Mouse (Mus musculus) CH12.LX (cell line): ENCODE data around the gene Wdr95. TPM values are rescaled to one million over a fixed set of nuclear protein-coding genes. Genes with fewer than 3 reads are reported as not detected.
A peak's percentile ranks its signal among the peaks of the same experiment; 100 is the strongest.

Source experiments
- DNase-seq: peaks from one replicate; pipeline ENCODE4 v3.0.0-alpha.2; 2013; ENCODE audit errors: extremely low read depth
- H3K27ac ChIP-seq: 2 replicates; pipeline ENCODE4 v1.5.1; 2012; ENCODE audit warnings: low read depth, mild to moderate bottlenecking, control low read depth, moderate library complexity; ENCODE audit not compliant: insufficient read depth
- H3K27me3 ChIP-seq: replicated peaks from 2 replicates; pipeline ENCODE3; 2012; ENCODE audit warnings: inconsistent platforms
- H3K36me3 ChIP-seq, 2 experiments: replicated peaks in 1 of 2; 2 replicates each; pipeline versions ENCODE3 to v1.6.1; 2012; ENCODE audit warnings: inconsistent platforms in 1 of 2, low read length in 1 of 2, mild to moderate bottlenecking in 1 of 2, mixed read lengths in 1 of 2, moderate library complexity in 1 of 2; ENCODE audit not compliant: control insufficient read depth in 1 of 2, insufficient read depth in 1 of 2
- H3K4me1 ChIP-seq, 2 experiments: 2 replicates each; pipeline ENCODE4 v1.6.1; 2012; ENCODE audit warnings: inconsistent platforms in 1 of 2, moderate library complexity in 1 of 2; ENCODE audit not compliant: insufficient read depth in 2 of 2, control insufficient read depth in 1 of 2
- H3K4me2 ChIP-seq: 2 replicates; pipeline ENCODE4 v1.6.1; 2012; ENCODE audit warnings: low read depth, mild to moderate bottlenecking, control low read depth; ENCODE audit not compliant: poor library complexity, insufficient read depth, severe bottlenecking
- H3K4me3 ChIP-seq, 3 experiments: fragments of 150-350 bp in 1 of 3; sonication (generic) in 1 of 3; replicated peaks in 1 of 3; 2 replicates each; pipeline versions ENCODE3 to v1.5.1; 2011 to 2012; ENCODE audit warnings: low read depth in 2 of 3, low read length in 2 of 3, mild to moderate bottlenecking in 2 of 3, moderate library complexity in 2 of 3, control low read depth in 1 of 3, improper control_type of control experiment in 1 of 3, inconsistent platforms in 1 of 3, mixed read lengths in 1 of 3; ENCODE audit not compliant: poor library complexity in 1 of 3
- H3K79me2 ChIP-seq: replicated peaks from 2 replicates; pipeline ENCODE4 v1.6.1; 2012; ENCODE audit warnings: mild to moderate bottlenecking, moderate library complexity; ENCODE audit not compliant: control insufficient read depth, poor library complexity, insufficient read depth, severe bottlenecking; ENCODE audit errors: extremely low read depth
- H3K9ac ChIP-seq: 2 replicates; pipeline ENCODE4 v1.6.1; 2012; ENCODE audit warnings: low read depth, mild to moderate bottlenecking, control low read depth, moderate library complexity; ENCODE audit not compliant: insufficient read depth
- H3K9me3 ChIP-seq: replicated peaks from 2 replicates; pipeline ENCODE3; 2012; ENCODE audit warnings: low read length, inconsistent platforms, mixed read lengths
- BHLHE40 ChIP-seq: IDR thresholded peaks from 2 replicates; pipeline ENCODE4 v1.6.1; 2011; ENCODE audit warnings: mild to moderate bottlenecking, low read depth, low read length, improper control_type of control experiment
- CHD1 ChIP-seq: IDR thresholded peaks from 2 replicates; pipeline ENCODE4 v1.6.1; 2012; ENCODE audit warnings: low read depth, low read length, improper control_type of control experiment, inconsistent platforms
- CHD2 ChIP-seq: IDR thresholded peaks from 2 replicates; pipeline ENCODE4 v1.6.1; 2011; ENCODE audit warnings: low read length, improper control_type of control experiment
- E2F4 ChIP-seq: IDR thresholded peaks from 2 replicates; pipeline ENCODE4 v1.6.1; 2011; ENCODE audit warnings: low read depth, low read length, improper control_type of control experiment; ENCODE audit not compliant: insufficient replicate concordance
- GABPA ChIP-seq: IDR thresholded peaks from 2 replicates; pipeline ENCODE4 v1.6.1; 2012; ENCODE audit warnings: low read depth, low read length, improper control_type of control experiment, inconsistent platforms; ENCODE audit not compliant: insufficient replicate concordance
- HCFC1 ChIP-seq: IDR thresholded peaks from 2 replicates; pipeline ENCODE4 v1.6.1; 2012; ENCODE audit warnings: low read depth, mild to moderate bottlenecking, inconsistent platforms, low read length, improper control_type of control experiment
- JUN ChIP-seq: IDR thresholded peaks from 2 replicates; pipeline ENCODE4 v1.6.1; 2011; ENCODE audit warnings: low read depth, mild to moderate bottlenecking, low read length, improper control_type of control experiment, moderate library complexity; ENCODE audit not compliant: insufficient read depth
- KAT2A ChIP-seq: IDR thresholded peaks from 2 replicates; pipeline ENCODE4 v1.6.1; 2012; ENCODE audit warnings: low read length, improper control_type of control experiment, inconsistent platforms; ENCODE audit not compliant: insufficient replicate concordance
- MAFK ChIP-seq: IDR thresholded peaks from 2 replicates; pipeline ENCODE4 v1.6.1; 2011; ENCODE audit warnings: low read length, improper control_type of control experiment; ENCODE audit not compliant: insufficient replicate concordance
- MAX ChIP-seq: IDR thresholded peaks from 2 replicates; pipeline ENCODE4 v1.6.1; 2011; ENCODE audit warnings: low read length, improper control_type of control experiment
- NELFE ChIP-seq: IDR thresholded peaks from 2 replicates; pipeline ENCODE4 v1.6.1; 2011; ENCODE audit warnings: low read depth, low read length, improper control_type of control experiment
- POLR2AphosphoS2 ChIP-seq: IDR thresholded peaks from 2 replicates; pipeline ENCODE4 v1.6.1; 2011; ENCODE audit warnings: low read depth, low read length, improper control_type of control experiment
- RCOR1 ChIP-seq: conservative IDR thresholded peaks from 2 replicates; pipeline ENCODE4 v1.6.1; 2012; ENCODE audit warnings: low read depth, mild to moderate bottlenecking, inconsistent platforms, low read length, improper control_type of control experiment
- SIN3A ChIP-seq: IDR thresholded peaks from 2 replicates; pipeline ENCODE4 v1.6.1; 2012; ENCODE audit warnings: low read length, improper control_type of control experiment, inconsistent platforms
- TCF12 ChIP-seq: IDR thresholded peaks from 2 replicates; pipeline ENCODE4 v1.6.1; 2014; ENCODE audit warnings: low read depth, mild to moderate bottlenecking, inconsistent platforms, low read length, improper control_type of control experiment
- ZC3H11A ChIP-seq: IDR thresholded peaks from 2 replicates; pipeline ENCODE4 v1.6.1; 2012; ENCODE audit warnings: low read depth, mild to moderate bottlenecking, inconsistent platforms, low read length, improper control_type of control experiment
- ZKSCAN1 ChIP-seq: IDR thresholded peaks from 2 replicates; pipeline ENCODE4 v1.6.1; 2012; ENCODE audit warnings: low read depth, inconsistent platforms, low read length, improper control_type of control experiment, borderline replicate concordance
- ZMIZ1 ChIP-seq: IDR thresholded peaks from 2 replicates; pipeline ENCODE4 v1.6.1; 2012; ENCODE audit warnings: low read depth, mild to moderate bottlenecking, inconsistent platforms, low read length, improper control_type of control experiment
- ZNF384 ChIP-seq: IDR thresholded peaks from 2 replicates; pipeline ENCODE4 v1.6.1; 2012; ENCODE audit warnings: low read depth, low read length, improper control_type of control experiment, inconsistent platforms
- dilution Hi-C: fragments of 300-500 bp; cut with MboI; formaldehyde crosslinking; loops from 2 replicates; pipeline ENCODE4 v1.14.3; 2020; ENCODE audit warnings: low sequenced_read_pairs; ENCODE audit not compliant: extremely low pct_unique_long_range_greater_than_20kb, extremely low pct_ligation_motif_present
- in situ Hi-C: fragments of 300-500 bp; cut with MboI; formaldehyde crosslinking; loops from 3 replicates; pipeline ENCODE4 v1.14.3; 2019; ENCODE audit warnings: low sequenced_read_pairs, low pct_ligation_motif_present, low pct_unique_long_range_greater_than_20kb, mixed read lengths
- polyA plus RNA-seq: library from polyadenylated mRNA; unstranded; fragments of >175 nt; gene quantifications from 2 replicates; pipeline ENCODE4 v1.2.1, GENCODE M21; 2012; ENCODE audit warnings: low read depth; ENCODE audit not compliant: insufficient read length
- total RNA-seq, 2 experiments: library from RNA; depleted of rRNA; stranded (reverse); fragments of 300-350 nt in 1 of 2; fragments of >200 nt in 1 of 2; gene quantifications; 2 replicates each; pipeline ENCODE4 v1.2.3; 2012 to 2014

Gene Wdr95
- total and polyA plus RNA-seq, 3 experiments: not detected

GRCm38 (mm10) chr5:149617776-149618425 lies 89.4 kb downstream of the Wdr95 start:
- no peak overlapping the region for H3K9ac ChIP-seq
- no peak overlapping the region for H3K4me2 ChIP-seq
- H3K27me3 ChIP-seq: no peaks in the 10 kb centered on the region
- TF ChIP-seq HCFC1: no peak
- TF ChIP-seq TCF12: no peak
- TF ChIP-seq MAX: no peak
- no peak for TF ChIP-seq ZNF384
- TF ChIP-seq GABPA: no peak
- no peak for TF ChIP-seq NELFE
- TF ChIP-seq BHLHE40: no peak
- no peak for TF ChIP-seq KAT2A
- TF ChIP-seq SIN3A: no peak
- TF ChIP-seq CHD1: no peak
- no peak overlapping the region for H3K4me3 ChIP-seq
- H3K36me3 ChIP-seq: peaks cover 49 to 94% of the 10 kb centered on the region in 2 experiments
- peak overlapping the region; percentile 53; the same call in 1 of the 2 replicates for H3K27ac ChIP-seq
- no peaks in the 10 kb centered on the region for H3K79me2 ChIP-seq
- no peak for DNase-seq
- H3K9me3 ChIP-seq: no peaks in the 10 kb centered on the region
- dilution Hi-C loops (no loop called here), in situ Hi-C loops (no loop called here)
- H3K4me1 ChIP-seq: peaks cover 16 to 33% of the 10 kb centered on the region in 2 experiments

GRCm38 (mm10) chr5:149622152-149622551 lies 93.7 kb downstream of the Wdr95 start:
- Histone ChIP-seq H3K27me3 (no peaks in the 10 kb centered on the region), H3K79me2 (0 out of 2 replicates have a peak, but pooled peaks cover 2% of the 10 kb centered on the region), H3K4me3 (no peak overlapping the region), H3K9ac (no peak overlapping the region), H3K4me2 (no peak overlapping the region), H3K36me3 (peaks cover 75 to 96% of the 10 kb centered on the region in 2 experiments), H3K4me1 (peaks cover 12 to 52% of the 10 kb centered on the region in 2 experiments), H3K9me3 (no peaks in the 10 kb centered on the region), H3K27ac (no peak overlapping the region)
- in situ Hi-C loops (no loop called here), dilution Hi-C loops (no loop called here)
- no peak for DNase-seq
- no peak for TF ChIP-seq JUN
- TF ChIP-seq, all 38 proteins: peak for 0

GRCm38 (mm10) chr5:149622644-149623043 lies 94.2 kb downstream of the Wdr95 start:
- dilution Hi-C loops: no loop called here
- Histone ChIP-seq H3K9me3 (no peaks in the 10 kb centered on the region), H3K4me1 (peaks cover 12 to 47% of the 10 kb centered on the region in 2 experiments), H3K4me2 (no peak overlapping the region), H3K36me3 (peaks cover 76 to 96% of the 10 kb centered on the region in 2 experiments), H3K9ac (no peak overlapping the region), H3K79me2 (0 out of 2 replicates have a peak, but pooled peaks cover 2% of the 10 kb centered on the region), H3K27me3 (no peaks in the 10 kb centered on the region), H3K27ac (no peak overlapping the region), H3K4me3 (no peak overlapping the region)
- no peak for TF ChIP-seq ZC3H11A
- no peak for TF ChIP-seq CHD2
- no peak for TF ChIP-seq SIN3A
- no peak for TF ChIP-seq JUN
- no peak for TF ChIP-seq ZMIZ1
- no peak for TF ChIP-seq RCOR1
- TF ChIP-seq MAFK: no peak
- TF ChIP-seq ZKSCAN1: no peak
- TF ChIP-seq BHLHE40: no peak
- TF ChIP-seq E2F4: no peak
- TF ChIP-seq POLR2AphosphoS2: no peak
- no peak for DNase-seq
- in situ Hi-C loops: no loop called here
